In genomic region chr11:101164351-101164665, GRCm38 (mm10) we compare ENCODE assay signal across 9 mouse cellular contexts. TPM values are rescaled to one million over a fixed set of nuclear protein-coding genes. Genes with fewer than 3 reads are reported as not detected.
DNase-seq lines count a peak whose midpoint lies in the region; ATAC-seq and TF ChIP-seq lines count a peak whose summit lies in the region.
"Had no signal": no experiment of that assay in that cellular context is flagged by ENCODE, and none has a peak within 500 bp of the region (broad histone marks: within the 10 kb centered on the region; RNA-seq: fewer than 3 reads in every experiment).

No protein-coding gene starts in this region.

- WGBS in thymus, adult 2 months = 11% methylated on average over 21 of the region's 21 CpGs
- 25% methylated on average over 21 of the region's 21 CpGs for WGBS in liver, embryonic 13.5 days (ENCODE audit: insufficient replicate concordance)
- 48% methylated on average over 21 of the region's 21 CpGs for WGBS in stomach, postnatal 0 days

- no peak for TF ChIP-seq EP300 in stomach, postnatal 0 days (optimal IDR thresholded peaks at IDR 0.05)

- H3K9me3 ChIP-seq in liver, embryonic 13.5 days (replicated peaks) = no peaks in the 10 kb centered on the region
- H3K9me3 ChIP-seq in stomach, postnatal 0 days (ENCODE audit: control insufficient read depth, low read length) = no peaks in the 10 kb centered on the region

- peaks cover 6% of the 10 kb centered on the region; the same call in 1 of the 2 replicates for H3K4me1 ChIP-seq in thymus, adult 2 months (replicated peaks; ENCODE audit: control insufficient read depth, insufficient read depth, low read length)
- peaks cover 41% of the 10 kb centered on the region for H3K4me1 ChIP-seq in liver, embryonic 13.5 days (replicated peaks)
- H3K4me1 ChIP-seq in stomach, postnatal 0 days (replicated peaks; ENCODE audit: control insufficient read depth, insufficient read depth) = peaks cover 1% of the 10 kb centered on the region

- peak overlapping the region; percentile 49 for H3K4me2 ChIP-seq in liver, embryonic 13.5 days
- H3K4me2 ChIP-seq in stomach, postnatal 0 days (replicated peaks; ENCODE audit: low read depth) = peak overlapping the region; percentile 42

- H3K27me3 ChIP-seq in thymus, adult 2 months (ENCODE audit: control insufficient read depth, insufficient read depth, low read length) = peaks cover 11% of the 10 kb centered on the region; the same call in 1 of the 2 replicates
- peaks cover 94% of the 10 kb centered on the region for H3K27me3 ChIP-seq in liver, embryonic 13.5 days
- H3K27me3 ChIP-seq in stomach, postnatal 0 days (ENCODE audit: control insufficient read depth, insufficient read depth, low read length) = no peaks in the 10 kb centered on the region

- no peak overlapping the region for H3K4me3 ChIP-seq in thymus, adult 2 months (ENCODE audit: control insufficient read depth, insufficient read depth, low read length)
- peak overlapping the region; percentile 32 for H3K4me3 ChIP-seq in liver, embryonic 13.5 days (replicated peaks)
- peak overlapping the region; percentile 23; the same call in 1 of the 2 replicates for H3K4me3 ChIP-seq in stomach, postnatal 0 days (ENCODE audit: low read depth, low read length)

- no peak overlapping the region for H3K9ac ChIP-seq in liver, embryonic 13.5 days
- H3K9ac ChIP-seq in stomach, postnatal 0 days (ENCODE audit: low read length) = no peak overlapping the region

- TF ChIP-seq POLR2A in thymus, adult 2 months (IDR thresholded peaks at IDR 0.05; ENCODE audit: control insufficient read depth, extremely low read depth, insufficient read depth, low read length, poor library complexity) = no peak

- H3K27ac ChIP-seq in thymus, adult 2 months (ENCODE audit: control insufficient read depth, insufficient read depth, low read length) = no peak overlapping the region
- no peak overlapping the region for H3K27ac ChIP-seq in liver, embryonic 13.5 days
- 0 out of 2 replicates have a peak overlapping the region, but pooled peaks have one; percentile 8 for H3K27ac ChIP-seq in stomach, postnatal 0 days (replicated peaks)

- no peak for ATAC-seq in cerebellum, adult (ENCODE audit: insufficient number of reproducible peaks, low FRiP score, low TSS enrichment)
- ATAC-seq in liver, embryonic 13.5 days (ENCODE audit: low read depth) = no peak
- no peak for ATAC-seq in stomach, postnatal 0 days (ENCODE audit: low FRiP score, low TSS enrichment)

- TF ChIP-seq CTCF in thymus, adult 2 months (IDR thresholded peaks at IDR 0.05; ENCODE audit: borderline replicate concordance, control insufficient read depth, extremely low read depth, insufficient read depth, low read length, poor library complexity) = no peak
- no peak for TF ChIP-seq CTCF in stomach, postnatal 0 days (IDR thresholded peaks at IDR 0.05; ENCODE audit: low read depth)

- peak; percentile 18 to 32 for DNase-seq in cerebellum, postnatal 14 days
- peak; percentile 67 for DNase-seq in thymus, postnatal 4 days
- no peak for DNase-seq in thymus, adult 2 months
- no peak for DNase-seq in liver, embryonic 13.5 days
- no peak for DNase-seq in stomach, postnatal 0 days (ENCODE audit: low spot score)
- DNase-seq in layer of hippocampus, adult 11-12 months (ENCODE audit: low spot score) = no peak
- no peak for DNase-seq in left cerebral cortex, adult 8-10 months (ENCODE audit: low spot score in 2 of 2)
- DNase-seq: adrenal gland, postnatal 36 days had no signal

- no peaks in the 10 kb centered on the region for H3K36me3 ChIP-seq in thymus, adult 2 months (ENCODE audit: control insufficient read depth, insufficient read depth, low read length)
- peaks cover 13% of the 10 kb centered on the region; the same call in 1 of the 2 replicates for H3K36me3 ChIP-seq in liver, embryonic 13.5 days
- H3K36me3 ChIP-seq in stomach, postnatal 0 days (ENCODE audit: control insufficient read depth, insufficient read depth, low read length) = peaks cover 45% of the 10 kb centered on the region

RNA-seq across cellular contexts. Expression of gene Cntnap1, which starts 6.0 kb away (rescaled TPM):
- polyA plus RNA-seq in thymus, adult 2 months (2012; rRNA removed) = 4.5 and 5.3 TPM in 2 replicates
- 0.09 and 0.12 TPM in 2 replicates for polyA plus RNA-seq in liver, embryonic 13.5 days (2015; fragmentation: Nextera tagmentation; extraction: Ambion mirVana)
- polyA plus RNA-seq in stomach, postnatal 0 days (2015; fragmentation: Nextera tagmentation; extraction: Ambion mirVana) = 0.52 and 0.94 TPM in 2 replicates
- total RNA-seq in left cerebral cortex, adult 8-10 months (2022) = 100 to 1,000 TPM; 173 to 184 (median 176) TPM

RNA-seq across cellular contexts. Expression of gene Plekhh3, which starts 6.8 kb away (rescaled TPM):
- polyA plus RNA-seq in thymus, adult 2 months (2012; rRNA removed) = 11.9 and 12.1 TPM in 2 replicates
- polyA plus RNA-seq in liver, embryonic 13.5 days (2015; fragmentation: Nextera tagmentation; extraction: Ambion mirVana) = 1.0 and 1.1 TPM in 2 replicates
- polyA plus RNA-seq in stomach, postnatal 0 days (2015; fragmentation: Nextera tagmentation; extraction: Ambion mirVana) = 23.8 and 25.6 TPM in 2 replicates
- total RNA-seq in left cerebral cortex, adult 8-10 months (2022) = 10 to 100 TPM; 13.5 to 15.9 (median 15.3) TPM

RNA-seq across cellular contexts. Expression of gene Tubg2, which starts 8.6 kb away (rescaled TPM):
- polyA plus RNA-seq in thymus, adult 2 months (2012; rRNA removed) = 2.6 and 3.3 TPM in 2 replicates
- 0.29 and 0.37 TPM in 2 replicates for polyA plus RNA-seq in liver, embryonic 13.5 days (2015; fragmentation: Nextera tagmentation; extraction: Ambion mirVana)
- polyA plus RNA-seq in stomach, postnatal 0 days (2015; fragmentation: Nextera tagmentation; extraction: Ambion mirVana) = 3.0 and 3.1 TPM in 2 replicates
- total RNA-seq in left cerebral cortex, adult 8-10 months (2022) = 10 to 100 TPM; 53.1 to 58.8 (median 56.7) TPM

RNA-seq across cellular contexts. Expression of gene Ccr10, which starts 10.9 kb away (rescaled TPM):
- polyA plus RNA-seq in thymus, adult 2 months (2012; rRNA removed) = 2.9 and 3.9 TPM in 2 replicates
- polyA plus RNA-seq in liver, embryonic 13.5 days (2015; fragmentation: Nextera tagmentation; extraction: Ambion mirVana) = not detected in 2 replicates
- 0.16 and 0.24 TPM in 2 replicates for polyA plus RNA-seq in stomach, postnatal 0 days (2015; fragmentation: Nextera tagmentation; extraction: Ambion mirVana)
- under 1 TPM in 2 of 4 experiments, not detected in 2; 0.18 to 0.34 TPM for total RNA-seq in left cerebral cortex, adult 8-10 months (2022)

RNA-seq across cellular contexts. Expression of gene Tubg1, which starts 44.6 kb away (rescaled TPM):
- polyA plus RNA-seq in thymus, adult 2 months (2012; rRNA removed) = 50.3 and 67.4 TPM in 2 replicates
- 49.7 and 54.4 TPM in 2 replicates for polyA plus RNA-seq in liver, embryonic 13.5 days (2015; fragmentation: Nextera tagmentation; extraction: Ambion mirVana)
- 29.7 and 29.8 TPM in 2 replicates for polyA plus RNA-seq in stomach, postnatal 0 days (2015; fragmentation: Nextera tagmentation; extraction: Ambion mirVana)
- total RNA-seq in left cerebral cortex, adult 8-10 months (2022) = 10 to 100 TPM; 47.1 to 49.2 (median 47.9) TPM

Comparison
In these comparisons a context has a peak if more than half of its experiments do, and no peak if none do; other contexts are left out.
1. DNase-seq: peak in cerebellum, postnatal 14 days (2 of 2) and thymus, postnatal 4 days (single experiment); none in thymus, adult 2 months (single experiment), liver, embryonic 13.5 days (single experiment), stomach, postnatal 0 days (single experiment), layer of hippocampus, adult 11-12 months (single experiment) and left cerebral cortex, adult 8-10 months (0 of 2).